Mouse (Mus musculus): ENCODE measurements around the gene Plin2. TPM values are rescaled to one million over a fixed set of nuclear protein-coding genes. Genes with fewer than 3 reads are reported as not detected.
A peak's percentile ranks its signal among the peaks of the same experiment; 100 is the strongest.

The Plin2 gene
- polyA plus RNA-seq, 1 experiment from 2014 or later: 90.7 TPM

- peaks cover 9% of the 10 kb centered on the region; the same call in 1 of the 2 replicates for H3K4me1 ChIP-seq
- DNase-seq (ENCODE audit: low spot score): no peak
- H3K9me3 ChIP-seq: no peaks in the 10 kb centered on the region
- no peak overlapping the region for H3K27ac ChIP-seq
- H3K36me3 ChIP-seq: no peaks in the 10 kb centered on the region
- no peaks in the 10 kb centered on the region for H3K27me3 ChIP-seq (ENCODE audit: insufficient read depth, poor library complexity, severe bottlenecking)
- no peak overlapping the region for H3K4me3 ChIP-seq
- 84% methylated on average over 4 of the region's 4 CpGs for WGBS
These were observed 21.4 kb upstream of the Plin2 start for GRCm38 (mm10) chr4:86691290-86691689.

DNA sequence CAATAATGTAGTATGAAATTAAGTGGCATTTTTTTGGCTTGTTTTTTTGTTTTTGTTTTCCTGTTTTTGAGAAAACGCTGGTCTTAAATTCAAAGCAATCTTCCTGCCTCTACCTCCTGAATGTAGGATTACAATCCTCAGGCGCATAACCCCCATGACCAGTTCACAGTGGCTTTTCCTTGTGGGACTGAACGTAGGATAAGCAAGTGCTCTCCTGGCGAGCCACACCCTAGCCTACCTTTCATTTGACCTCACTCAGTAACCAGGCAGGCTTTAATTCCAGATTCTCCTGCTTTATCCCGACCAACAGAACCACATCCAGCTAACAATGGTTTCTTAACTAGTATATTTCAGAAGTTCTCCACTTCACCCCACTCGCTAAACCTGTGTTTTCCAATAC is 20.9 kb upstream of the Plin2 start:
- Histone ChIP-seq H3K27me3 (ENCODE audit: insufficient read depth, poor library complexity, severe bottlenecking) (no peaks in the 10 kb centered on the region), H3K4me1 (peaks cover 11% of the 10 kb centered on the region; the same call in 1 of the 2 replicates), H3K4me3 (no peak overlapping the region), H3K27ac (no peak overlapping the region), H3K9me3 (no peaks in the 10 kb centered on the region), H3K36me3 (no peaks in the 10 kb centered on the region)
- no peak for DNase-seq (ENCODE audit: low spot score)
- WGBS: 79% methylated on average over 6 of the region's 6 CpGs

GRCm38 (mm10) chr4:86690194-86690593 is 20.3 kb upstream of the Plin2 start:
- H3K4me3 ChIP-seq: no peak overlapping the region
- H3K36me3 ChIP-seq: no peaks in the 10 kb centered on the region
- 52% methylated on average over 7 of the region's 7 CpGs for WGBS
- DNase-seq (ENCODE audit: low spot score): no peak
- H3K4me1 ChIP-seq: peaks cover 16% of the 10 kb centered on the region; the same call in 1 of the 2 replicates
- no peaks in the 10 kb centered on the region for H3K27me3 ChIP-seq (ENCODE audit: insufficient read depth, poor library complexity, severe bottlenecking)
- H3K27ac ChIP-seq: 0 out of 2 replicates have a peak overlapping the region, but pooled peaks have one; percentile 42
- no peaks in the 10 kb centered on the region for H3K9me3 ChIP-seq

DNA sequence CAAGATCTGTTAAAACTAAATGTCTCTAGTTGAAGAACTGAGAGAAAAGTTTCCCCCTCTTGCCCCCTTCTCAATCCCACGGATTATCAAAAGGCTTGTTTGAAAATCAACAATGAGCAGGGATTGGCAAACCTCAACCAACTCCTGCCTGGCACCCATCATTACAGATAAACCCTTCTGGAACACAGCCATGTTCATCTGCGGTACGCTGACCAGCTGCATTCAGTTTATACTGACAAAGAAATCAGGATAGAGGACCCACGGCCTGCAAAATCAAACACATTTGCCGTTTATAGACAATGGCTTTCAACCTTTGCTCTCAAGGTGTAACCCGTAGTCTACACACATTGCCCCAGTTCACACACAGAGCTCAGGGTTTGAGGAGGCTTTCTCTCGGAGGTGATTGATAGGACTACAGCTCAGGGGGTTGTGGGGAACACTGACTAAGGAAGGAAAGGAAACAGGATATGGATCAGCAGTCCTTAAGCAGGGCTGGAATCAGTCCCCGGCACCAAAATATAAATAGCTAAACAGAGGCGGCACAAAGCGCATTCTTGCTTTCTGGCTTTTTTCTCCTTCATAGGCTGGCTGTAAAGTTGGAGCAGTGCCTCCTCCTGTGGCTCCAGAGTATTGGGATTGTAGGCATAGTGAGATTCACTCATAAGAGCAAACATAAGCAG is 19.3 kb upstream of the Plin2 start:
- H3K9me3 ChIP-seq: no peaks in the 10 kb centered on the region
- H3K27me3 ChIP-seq (ENCODE audit: insufficient read depth, poor library complexity, severe bottlenecking): no peaks in the 10 kb centered on the region
- no peak overlapping the region for H3K4me3 ChIP-seq
- DNase-seq (ENCODE audit: low spot score): no peak
- no peaks in the 10 kb centered on the region for H3K36me3 ChIP-seq
- 0 out of 2 replicates have a peak overlapping the region, but pooled peaks have one; percentile 2 for H3K27ac ChIP-seq
- 67% methylated on average over 10 of the region's 10 CpGs for WGBS
- H3K4me1 ChIP-seq: peaks cover 18% of the 10 kb centered on the region; the same call in 1 of the 2 replicates

DNA sequence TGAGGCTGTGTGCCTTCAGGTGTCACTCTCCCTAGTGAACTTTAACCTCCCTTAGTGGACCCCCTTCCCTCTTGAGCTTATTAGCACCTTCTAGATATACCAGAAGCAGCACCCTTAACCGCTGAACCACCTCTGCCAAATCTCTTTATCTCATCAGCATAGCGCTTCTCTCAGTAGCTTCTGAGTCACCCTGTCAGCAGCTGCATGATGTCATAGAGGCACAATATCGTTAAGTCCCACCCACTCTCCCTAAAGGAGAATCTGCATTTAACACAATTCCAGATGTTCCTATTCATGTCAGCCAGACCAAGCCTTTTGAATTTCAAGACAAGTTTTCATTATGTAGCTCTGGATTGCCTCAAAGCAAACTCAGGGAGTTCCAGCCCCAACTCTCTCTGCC is 16.7 kb upstream of the Plin2 start:
- Histone ChIP-seq H3K27ac (no peak overlapping the region), H3K9me3 (no peaks in the 10 kb centered on the region), H3K4me1 (peaks cover 24% of the 10 kb centered on the region), H3K36me3 (no peaks in the 10 kb centered on the region), H3K27me3 (ENCODE audit: insufficient read depth, poor library complexity, severe bottlenecking) (no peaks in the 10 kb centered on the region), H3K4me3 (no peak overlapping the region)
- no peak for DNase-seq (ENCODE audit: low spot score)
- WGBS: 31% methylated on average over 3 of the region's 3 CpGs

GRCm38 (mm10) chr4:86686009-86686366 is 16.1 kb upstream of the Plin2 start:
- Histone ChIP-seq H3K36me3 (no peaks in the 10 kb centered on the region), H3K4me3 (no peak overlapping the region), H3K27ac (no peak overlapping the region), H3K27me3 (ENCODE audit: insufficient read depth, poor library complexity, severe bottlenecking) (no peaks in the 10 kb centered on the region), H3K4me1 (peaks cover 28% of the 10 kb centered on the region), H3K9me3 (no peaks in the 10 kb centered on the region)
- no peak for DNase-seq (ENCODE audit: low spot score)
- 62% methylated on average over 2 of the region's 2 CpGs for WGBS

GRCm38 (mm10) chr4:86685231-86686008 is 15.6 kb upstream of the Plin2 start:
- H3K36me3 ChIP-seq: no peaks in the 10 kb centered on the region
- H3K4me3 ChIP-seq: no peak overlapping the region
- peaks cover 27% of the 10 kb centered on the region for H3K4me1 ChIP-seq
- no peak for DNase-seq (ENCODE audit: low spot score)
- H3K27ac ChIP-seq: no peak overlapping the region
- H3K27me3 ChIP-seq (ENCODE audit: insufficient read depth, poor library complexity, severe bottlenecking): no peaks in the 10 kb centered on the region
- H3K9me3 ChIP-seq: no peaks in the 10 kb centered on the region
- 73% methylated on average over 11 of the region's 11 CpGs for WGBS

DNA sequence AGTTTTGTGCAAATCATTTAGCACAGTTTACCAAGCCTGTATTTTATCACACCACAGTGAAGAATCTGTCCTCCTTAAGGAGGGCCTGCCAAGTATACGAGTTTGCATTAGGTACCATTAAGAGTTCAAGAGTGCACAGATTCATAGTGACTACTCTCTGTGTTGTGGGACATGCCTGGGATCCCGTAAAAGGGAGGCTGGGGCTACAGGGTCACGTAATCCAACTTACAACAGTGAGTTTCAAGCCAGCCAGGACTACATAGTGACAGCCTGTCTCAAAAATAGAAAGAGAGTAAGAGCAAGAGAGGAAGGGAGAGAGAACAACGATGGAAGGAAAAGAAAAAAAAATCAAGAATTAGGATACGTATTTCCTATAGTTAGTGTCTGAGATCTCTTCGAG is 14.9 kb upstream of the Plin2 start:
- Histone ChIP-seq H3K36me3 (no peaks in the 10 kb centered on the region), H3K27me3 (ENCODE audit: insufficient read depth, poor library complexity, severe bottlenecking) (no peaks in the 10 kb centered on the region), H3K4me1 (peaks cover 26% of the 10 kb centered on the region), H3K9me3 (no peaks in the 10 kb centered on the region), H3K4me3 (no peak overlapping the region), H3K27ac (no peak overlapping the region)
- 81% methylated on average over 6 of the region's 6 CpGs for WGBS
- no peak for DNase-seq (ENCODE audit: low spot score)

DNA sequence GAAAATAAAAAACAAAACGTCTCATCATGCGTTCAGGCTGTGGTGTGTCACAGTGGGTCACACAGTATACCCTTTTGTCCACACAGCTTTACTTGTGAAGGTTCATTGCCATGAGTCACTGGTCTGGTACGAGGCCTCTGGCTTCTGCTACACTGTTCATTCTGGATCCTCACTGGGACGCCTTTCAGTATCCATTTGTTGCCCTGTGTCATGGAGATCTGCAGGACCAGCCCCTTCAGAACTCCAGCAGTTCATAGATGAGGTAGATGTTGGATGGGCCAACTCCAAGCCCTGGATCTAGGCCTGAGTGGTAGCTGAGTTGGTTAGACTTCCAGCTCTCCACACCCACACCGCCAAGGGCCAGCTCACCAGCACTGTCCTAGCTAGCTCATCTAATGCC is 13.9 kb upstream of the Plin2 start:
- no peaks in the 10 kb centered on the region for H3K9me3 ChIP-seq
- H3K27me3 ChIP-seq (ENCODE audit: insufficient read depth, poor library complexity, severe bottlenecking): no peaks in the 10 kb centered on the region
- DNase-seq (ENCODE audit: low spot score): no peak
- WGBS: 83% methylated on average over 5 of the region's 5 CpGs
- no peak overlapping the region for H3K27ac ChIP-seq
- H3K36me3 ChIP-seq: no peaks in the 10 kb centered on the region
- H3K4me3 ChIP-seq: no peak overlapping the region
- H3K4me1 ChIP-seq: peaks cover 18% of the 10 kb centered on the region

- DNase-seq (ENCODE audit: low spot score): no peak
- 81% methylated on average over 5 of the region's 5 CpGs for WGBS
- Histone ChIP-seq H3K36me3 (no peaks in the 10 kb centered on the region), H3K4me1 (peaks cover 18% of the 10 kb centered on the region), H3K4me3 (no peak overlapping the region), H3K27ac (no peak overlapping the region), H3K27me3 (ENCODE audit: insufficient read depth, poor library complexity, severe bottlenecking) (no peaks in the 10 kb centered on the region), H3K9me3 (no peaks in the 10 kb centered on the region)
These were observed 13.4 kb upstream of the Plin2 start for GRCm38 (mm10) chr4:86683280-86683679.

DNA sequence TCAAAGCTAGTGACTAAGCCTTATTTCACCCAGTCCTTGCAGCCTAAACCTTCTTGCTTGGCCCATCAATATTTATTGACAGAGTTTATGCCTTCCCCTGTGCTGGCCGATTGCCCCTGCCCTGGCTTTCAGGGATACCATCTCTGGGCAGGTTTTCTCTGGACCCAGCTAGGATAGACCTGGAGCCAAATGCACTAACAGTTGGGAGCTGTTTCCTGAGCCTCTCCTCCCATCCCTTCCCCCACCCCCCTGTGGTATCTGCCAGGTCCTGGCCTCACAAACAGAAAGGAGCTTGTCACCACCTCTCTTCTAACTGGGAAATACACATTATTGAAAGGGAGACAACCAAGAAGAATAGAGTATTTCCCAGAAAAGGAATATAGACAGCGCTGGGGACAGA is 12.0 kb upstream of the Plin2 start:
- Histone ChIP-seq H3K9me3 (no peaks in the 10 kb centered on the region), H3K36me3 (no peaks in the 10 kb centered on the region), H3K27ac (peak overlapping the region; percentile 49), H3K4me1 (peaks cover 18% of the 10 kb centered on the region), H3K4me3 (no peak overlapping the region), H3K27me3 (ENCODE audit: insufficient read depth, poor library complexity, severe bottlenecking) (no peaks in the 10 kb centered on the region)
- WGBS: 60% methylated on average over 2 of the region's 2 CpGs
- DNase-seq (ENCODE audit: low spot score): no peak

DNA sequence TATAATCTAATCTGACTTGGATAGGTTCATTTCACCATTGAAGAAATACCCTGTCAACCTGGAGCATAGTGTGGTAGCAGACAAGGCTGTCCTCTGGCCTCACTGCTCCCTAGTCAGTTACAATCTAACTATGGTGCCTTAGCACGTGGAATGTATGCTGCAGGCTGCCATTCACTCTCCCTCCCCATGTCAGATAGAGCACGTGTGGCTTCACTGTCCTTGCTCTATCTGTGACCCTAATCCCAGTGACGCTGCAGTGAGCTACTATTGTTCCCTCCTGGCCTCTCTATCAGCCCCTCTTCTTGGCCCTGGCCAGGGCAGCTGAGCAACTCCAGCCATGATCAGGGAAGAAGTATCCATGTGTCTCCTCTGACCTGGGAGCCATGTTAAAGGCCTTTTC is 11.6 kb upstream of the Plin2 start:
- Histone ChIP-seq H3K27ac (peak overlapping the region; percentile 49), H3K4me3 (no peak overlapping the region)
- 20% methylated on average over 3 of the region's 3 CpGs for WGBS

DNA sequence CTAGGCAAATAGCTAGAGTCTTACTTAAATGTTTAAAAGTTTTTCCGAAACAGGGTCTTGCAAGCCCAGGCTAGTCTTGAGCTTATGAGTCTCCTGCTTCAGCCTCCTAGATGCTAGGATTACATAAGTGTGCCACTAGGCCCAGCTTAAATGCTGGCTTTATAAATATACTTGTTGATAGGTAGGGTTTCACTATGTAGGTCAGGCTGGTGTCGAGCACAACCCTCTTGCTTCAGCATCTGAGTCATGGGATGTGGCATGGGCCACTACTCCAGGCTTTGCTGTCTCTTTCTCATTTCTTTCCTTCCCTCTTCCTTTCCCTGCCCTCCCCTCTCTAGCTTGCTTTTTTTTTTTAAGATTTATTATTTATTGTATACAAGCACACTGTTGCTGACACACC is 9.8 kb upstream of the Plin2 start:
- WGBS: 90% methylated on average over 2 of the region's 2 CpGs

More for the DNA sequence above, 11.6 kb upstream of the Plin2 start:
- no peaks in the 10 kb centered on the region for H3K36me3 ChIP-seq
- no peaks in the 10 kb centered on the region for H3K27me3 ChIP-seq (ENCODE audit: insufficient read depth, poor library complexity, severe bottlenecking)
- peak; percentile 76 for DNase-seq (ENCODE audit: low spot score)
- peaks cover 18% of the 10 kb centered on the region for H3K4me1 ChIP-seq
- no peaks in the 10 kb centered on the region for H3K9me3 ChIP-seq

More for the DNA sequence above, 9.8 kb upstream of the Plin2 start:
- Histone ChIP-seq H3K27ac (no peak overlapping the region), H3K36me3 (no peaks in the 10 kb centered on the region), H3K4me1 (peaks cover 10% of the 10 kb centered on the region), H3K27me3 (ENCODE audit: insufficient read depth, poor library complexity, severe bottlenecking) (no peaks in the 10 kb centered on the region), H3K9me3 (no peaks in the 10 kb centered on the region), H3K4me3 (no peak overlapping the region)
- no peak for DNase-seq (ENCODE audit: low spot score)

Data from heart, embryonic 10.5 days (tissue).